Mouse (Mus musculus) embryonic fibroblast, embryonic 13.5 days (primary cell): ENCODE measurements around the gene Crabp2.
"Not testable (repeated sequence)": the region's sequence is repeated elsewhere in the genome, so short reads cannot be mapped to it uniquely, and the experiment has no call there.

Source experiments
- CTCF ChIP-seq: IDR thresholded peaks from 2 replicates; pipeline ENCODE4 v1.5.1; 2011; ENCODE audit warnings: mild to moderate bottlenecking, control low read depth, low read length, moderate library complexity, borderline replicate concordance; ENCODE audit not compliant: insufficient read depth
- POLR2A ChIP-seq: IDR thresholded peaks from 2 replicates; pipeline ENCODE4 v1.6.1; 2011; ENCODE audit warnings: low read depth, mild to moderate bottlenecking, control low read depth, low read length, moderate library complexity

DNA sequence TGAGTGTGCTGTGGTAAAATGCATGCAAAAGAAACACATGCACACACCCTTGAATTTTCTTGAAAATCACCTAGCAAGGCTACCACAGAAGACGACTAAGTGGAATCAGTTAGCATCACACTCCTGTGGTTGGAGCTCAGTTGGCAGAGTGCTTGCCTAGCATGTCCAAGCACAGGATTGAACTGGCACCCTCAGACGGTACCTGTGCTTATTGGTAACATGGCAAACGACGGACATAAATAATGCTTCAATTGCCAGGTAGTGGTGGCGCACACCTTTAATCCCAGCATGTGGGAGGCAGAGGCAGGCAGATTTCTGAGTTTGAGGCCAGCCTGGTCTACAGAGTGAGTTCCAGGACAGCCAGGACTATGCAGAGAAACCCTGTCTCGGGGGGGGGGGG is 46.5 kb upstream of the Crabp2 start:
- not testable (repeated sequence) for TF ChIP-seq CTCF, POLR2A
